Mouse (Mus musculus): ENCODE data around the gene Gatad2a. TPM values are rescaled to one million over a fixed set of nuclear protein-coding genes. Genes with fewer than 3 reads are reported as not detected.

Gatad2a gene
- 79.8 and 115 TPM in 2 replicates for polyA plus RNA-seq (2012)

DNA sequence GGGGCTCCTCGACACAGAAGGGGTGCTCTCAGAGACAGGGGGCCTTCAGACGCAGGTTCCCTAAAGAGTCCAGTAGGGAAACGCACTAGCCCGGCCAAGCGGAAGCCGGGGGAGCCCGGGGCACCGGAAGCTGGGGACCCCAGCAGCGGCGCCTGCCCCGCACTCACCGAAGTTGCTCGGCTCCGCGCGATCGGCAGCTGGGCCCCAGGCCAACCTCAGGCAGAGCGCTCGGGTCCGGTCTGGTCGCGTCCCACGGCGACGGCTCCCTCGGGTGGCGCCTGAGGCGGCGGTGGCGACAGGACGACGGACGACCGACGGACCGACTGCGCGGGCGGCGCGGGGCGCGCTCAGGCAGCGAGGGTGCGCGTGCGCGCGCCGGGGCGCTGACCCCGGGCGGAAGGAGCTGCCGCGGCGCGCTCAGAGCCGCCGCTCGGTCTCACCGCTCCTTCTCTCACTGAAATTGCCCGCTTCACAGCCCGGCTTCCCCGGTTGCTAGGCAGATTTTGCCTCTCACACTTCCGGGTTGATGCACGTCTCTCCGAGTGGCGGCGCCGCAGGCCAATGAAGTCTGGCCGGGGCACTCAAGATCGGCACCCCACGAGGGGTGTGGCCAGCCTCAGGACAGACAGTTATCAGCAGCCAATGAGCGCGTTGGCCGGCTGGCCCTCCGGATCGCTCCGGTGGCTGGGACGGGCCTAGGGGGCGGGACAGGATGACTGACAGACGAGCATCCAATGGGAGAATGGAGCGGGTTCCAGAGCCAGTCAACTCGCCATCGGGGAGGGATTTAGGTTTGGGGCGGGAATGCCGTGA, at the start of gene Gatad2a:
Gatad2a (minus strand) TSS at position 609 of the 813 bp plus-strand sequence.
- no peak for TF ChIP-seq GATA1 (IDR thresholded peaks at IDR 0.05; ENCODE audit: low read length)

DNA sequence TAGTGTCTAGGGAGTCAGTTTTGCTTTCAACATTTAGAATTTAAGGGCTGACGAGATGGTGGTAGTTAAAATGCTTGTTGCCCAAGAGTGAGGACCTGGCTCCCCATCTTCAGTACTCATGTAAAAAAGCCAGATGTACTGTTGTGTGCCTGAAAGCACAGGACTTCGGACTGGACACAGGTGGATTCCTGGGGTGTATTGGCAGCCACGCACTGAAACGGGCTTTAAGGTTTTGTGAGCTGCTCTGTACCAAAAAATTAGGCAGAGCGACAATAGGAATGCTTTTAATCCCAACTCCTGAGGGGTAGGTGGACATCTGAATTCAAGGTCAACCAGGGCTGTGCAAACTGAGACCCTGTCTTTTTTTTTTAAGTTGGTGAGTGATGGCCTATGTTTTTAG, 47.8 kb upstream of the Gatad2a start:
- TF ChIP-seq GATA1 (IDR thresholded peaks at IDR 0.05; ENCODE audit: low read length), result no peak

DNA sequence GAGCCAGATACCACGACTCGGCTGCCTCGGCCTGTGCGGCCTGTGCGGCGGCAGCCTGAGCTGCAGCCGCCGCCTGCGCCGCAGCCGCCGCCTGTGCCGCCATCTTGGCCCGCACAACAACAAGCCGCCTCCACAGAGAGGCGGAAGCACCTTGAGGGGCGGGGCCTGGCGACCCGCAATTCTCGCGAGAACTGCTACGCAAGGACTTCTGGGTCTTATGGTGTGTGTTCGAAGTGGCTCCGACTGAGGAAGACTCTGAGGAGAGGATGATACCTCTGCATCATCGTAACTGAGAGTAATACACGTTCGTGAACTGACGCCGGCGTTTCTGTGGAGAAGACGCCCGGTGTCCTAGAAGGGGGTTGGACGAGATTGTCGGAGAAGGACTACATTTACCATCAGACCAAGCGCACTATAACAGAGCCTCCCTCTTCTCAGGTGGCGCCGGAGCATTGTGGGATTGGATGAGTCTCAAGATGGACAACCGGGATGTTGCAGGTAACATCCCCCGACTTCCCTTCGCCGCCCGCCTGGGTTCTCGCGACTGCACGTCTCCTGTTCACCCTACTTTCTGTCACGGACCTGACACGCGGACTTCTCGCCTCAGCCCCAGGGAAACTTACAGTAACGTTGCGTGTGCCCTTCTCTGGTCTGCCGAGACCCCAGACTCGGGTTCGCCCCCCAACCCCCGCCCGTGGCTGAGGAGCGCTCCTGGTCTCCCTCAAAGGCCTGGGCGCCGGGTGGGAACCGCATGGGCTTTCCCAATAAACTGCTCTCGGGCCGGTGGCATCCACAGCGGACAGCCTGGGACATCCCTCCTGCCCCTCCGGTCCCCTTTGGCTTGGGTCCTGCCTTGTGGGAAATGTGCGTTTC, 46.6 kb upstream of the Gatad2a start, which contains the start of the genes Mau2 and Sugp1:
Mau2 (minus strand) TSS at position 152 of the 873 bp plus-strand sequence.
Sugp1 (plus strand) TSS at position 231 of the 873 bp plus-strand sequence.
- no peak for TF ChIP-seq GATA1 (IDR thresholded peaks at IDR 0.05; ENCODE audit: low read length)

DNA sequence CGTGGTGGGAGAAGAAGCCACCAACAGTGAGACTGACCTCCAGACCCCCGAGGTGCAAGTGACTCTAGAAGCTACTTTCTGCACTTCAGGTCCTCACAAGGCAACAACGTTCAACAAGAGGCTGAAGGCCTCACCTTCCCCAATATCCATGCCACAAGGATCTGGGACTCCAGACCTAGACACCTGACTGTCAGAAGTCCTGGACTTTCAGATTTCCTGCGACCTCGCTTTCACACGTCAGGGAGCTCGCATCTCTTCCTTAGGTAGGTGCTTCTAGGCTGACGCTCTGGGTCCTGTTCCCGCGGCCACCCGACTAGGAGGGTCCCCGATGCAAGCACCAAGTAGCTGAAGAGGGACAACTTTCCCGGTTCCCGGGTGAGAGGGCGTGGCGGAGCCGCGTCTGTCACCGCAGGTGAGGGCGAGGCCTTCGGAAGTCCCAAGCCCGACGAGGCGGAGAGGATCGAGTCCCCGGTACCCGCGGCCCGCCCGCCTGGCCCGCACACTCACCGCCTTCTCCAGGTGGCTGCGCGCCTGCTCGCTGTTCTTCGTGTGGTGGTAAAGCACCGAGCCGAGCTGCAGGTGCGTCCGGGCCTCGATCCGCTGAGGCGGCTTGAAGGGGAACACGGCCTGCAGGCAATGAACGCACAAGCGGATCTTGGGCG, 45.8 kb upstream of the Gatad2a start:
- TF ChIP-seq GATA1 (IDR thresholded peaks at IDR 0.05; ENCODE audit: low read length), result no peak

DNA sequence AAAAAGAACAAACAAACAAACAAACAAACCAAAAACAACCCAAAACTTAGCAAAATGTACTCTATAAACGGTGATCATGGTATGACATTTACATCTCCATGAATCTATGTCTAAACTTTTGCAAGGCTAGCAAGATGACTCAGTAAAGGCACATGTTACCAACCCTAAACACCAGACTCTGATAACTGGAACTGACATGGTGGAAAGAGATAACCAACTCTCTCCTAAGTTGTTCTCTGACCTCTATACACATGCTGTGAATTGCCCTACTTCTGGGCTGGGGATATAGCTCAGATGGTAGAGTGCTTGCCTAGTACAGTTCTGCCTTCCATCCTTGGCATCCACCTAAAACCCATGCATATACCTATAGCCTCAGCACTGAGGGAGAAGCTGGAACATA, 41.8 kb upstream of the Gatad2a start:
- no peak for TF ChIP-seq GATA1 (IDR thresholded peaks at IDR 0.05; ENCODE audit: low read length)

DNA sequence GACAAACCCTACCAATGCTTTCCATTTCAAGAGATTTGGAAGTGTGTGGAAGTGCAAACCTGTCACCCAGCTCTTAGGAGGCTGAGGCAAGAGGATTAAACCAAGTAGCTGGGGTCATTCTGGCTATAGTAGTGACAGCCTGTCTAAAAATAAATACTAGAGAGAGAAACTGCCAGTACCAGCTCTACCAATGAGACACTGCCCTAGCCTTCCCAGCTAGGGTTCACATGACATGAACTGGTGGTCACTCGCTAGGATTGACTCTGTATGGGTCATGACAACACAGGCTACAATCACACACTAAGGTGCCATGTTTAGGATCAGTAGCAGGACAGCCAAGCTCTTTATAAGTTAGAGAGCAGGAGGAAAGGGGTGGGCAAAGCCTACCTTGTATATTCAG, 34.1 kb upstream of the Gatad2a start:
- TF ChIP-seq GATA1 (IDR thresholded peaks at IDR 0.05; ENCODE audit: low read length), result no peak

DNA sequence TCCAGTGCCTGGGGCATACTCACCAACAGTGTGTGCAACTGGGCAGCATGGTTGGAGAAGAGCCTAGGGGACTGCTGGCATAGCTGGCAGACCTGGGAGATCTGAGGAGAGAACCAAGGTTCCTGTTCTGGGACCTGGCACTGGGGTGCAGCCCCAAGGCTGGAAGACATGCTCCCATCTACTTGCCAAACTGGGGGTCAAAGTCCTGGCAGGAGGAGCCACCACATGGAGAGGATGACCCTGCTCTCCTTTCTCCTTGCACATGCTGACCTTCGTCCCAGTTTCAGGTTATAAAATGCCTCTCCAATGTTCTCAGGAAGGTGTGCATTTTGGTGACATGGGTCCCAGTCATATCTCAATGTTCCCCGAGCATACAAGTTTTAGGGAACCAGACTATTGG, 30.0 kb upstream of the Gatad2a start:
- no peak for TF ChIP-seq GATA1 (IDR thresholded peaks at IDR 0.05; ENCODE audit: low read length)

DNA sequence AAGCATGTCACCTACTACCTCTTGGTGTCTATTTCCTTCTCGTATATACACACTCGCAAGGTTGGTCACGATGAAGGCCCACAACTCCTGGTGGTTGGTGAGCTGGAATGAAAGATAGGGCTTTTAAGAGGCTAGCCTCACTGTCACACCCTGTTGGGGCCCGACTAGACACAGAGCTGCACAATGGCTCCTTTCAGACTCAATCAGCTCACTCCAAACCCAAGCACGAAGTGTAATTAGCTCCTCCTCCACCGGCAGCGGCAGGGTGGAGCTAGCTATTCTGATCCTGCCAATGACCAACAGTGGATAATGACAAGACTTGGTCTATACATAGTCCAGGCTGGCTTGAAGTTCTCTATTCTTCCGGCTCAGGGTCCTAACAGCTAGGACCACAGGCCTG, 27.4 kb upstream of the Gatad2a start:
- TF ChIP-seq GATA1 (IDR thresholded peaks at IDR 0.05; ENCODE audit: low read length), result no peak

DNA sequence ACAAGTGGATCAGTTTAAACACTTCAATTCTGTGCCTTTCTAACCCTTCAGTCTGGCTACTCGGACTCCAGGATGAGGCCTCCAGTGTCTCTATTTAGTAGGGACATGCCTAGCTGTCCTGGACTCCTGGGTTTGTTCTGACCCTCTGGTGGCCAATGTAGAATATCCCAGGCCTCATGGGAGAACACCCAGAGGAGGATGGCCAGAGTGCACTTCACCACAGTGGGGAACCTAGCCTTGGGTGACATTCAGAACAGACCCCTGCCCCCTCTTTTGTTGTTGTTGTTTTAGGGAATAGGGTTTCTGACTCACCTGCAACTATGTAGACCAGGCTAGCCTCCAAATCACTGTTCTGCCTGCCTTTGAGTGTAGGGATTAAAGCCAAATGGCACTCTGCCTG, 18.8 kb upstream of the Gatad2a start:
- no peak for TF ChIP-seq GATA1 (IDR thresholded peaks at IDR 0.05; ENCODE audit: low read length)

DNA sequence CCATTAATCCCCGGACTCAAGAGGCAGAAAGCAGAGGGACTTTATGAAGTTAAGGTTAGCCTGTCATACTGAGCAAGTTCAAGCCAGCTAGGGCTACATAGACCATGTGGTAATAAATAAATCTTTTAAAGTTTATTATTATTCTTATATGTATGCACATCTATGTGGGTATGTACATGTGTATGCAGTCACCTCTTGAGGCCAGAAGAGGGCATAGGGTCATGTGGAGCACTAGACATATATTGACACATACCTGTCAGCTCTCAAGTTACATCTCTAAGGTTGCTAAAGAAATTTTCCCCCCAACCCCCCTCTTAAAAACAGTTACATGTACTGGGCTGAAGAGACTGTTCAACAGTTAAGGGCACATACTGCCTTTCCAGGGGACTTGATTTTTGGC, 16.6 kb upstream of the Gatad2a start:
- TF ChIP-seq GATA1 (IDR thresholded peaks at IDR 0.05; ENCODE audit: low read length), result no peak

DNA sequence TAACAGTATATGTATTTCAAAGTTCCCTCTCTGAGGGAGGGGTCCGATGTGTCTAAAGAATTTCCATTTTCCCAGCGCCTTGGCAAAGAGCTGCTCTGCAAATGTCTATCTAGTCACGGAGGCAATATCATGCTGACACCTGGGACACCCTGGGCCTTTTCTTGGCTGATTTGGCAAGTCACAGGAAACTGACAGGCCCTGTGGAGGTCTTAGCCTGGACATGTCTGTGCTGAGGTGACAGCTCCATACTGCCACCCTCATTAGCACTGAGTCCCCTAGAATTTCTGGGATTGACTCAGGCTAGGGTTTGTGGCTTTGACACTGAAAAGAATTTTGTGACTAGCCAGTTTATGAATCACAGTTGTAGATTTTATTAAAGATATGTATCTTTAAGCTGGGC, 16.2 kb upstream of the Gatad2a start:
- no peak for TF ChIP-seq GATA1 (IDR thresholded peaks at IDR 0.05; ENCODE audit: low read length)

DNA sequence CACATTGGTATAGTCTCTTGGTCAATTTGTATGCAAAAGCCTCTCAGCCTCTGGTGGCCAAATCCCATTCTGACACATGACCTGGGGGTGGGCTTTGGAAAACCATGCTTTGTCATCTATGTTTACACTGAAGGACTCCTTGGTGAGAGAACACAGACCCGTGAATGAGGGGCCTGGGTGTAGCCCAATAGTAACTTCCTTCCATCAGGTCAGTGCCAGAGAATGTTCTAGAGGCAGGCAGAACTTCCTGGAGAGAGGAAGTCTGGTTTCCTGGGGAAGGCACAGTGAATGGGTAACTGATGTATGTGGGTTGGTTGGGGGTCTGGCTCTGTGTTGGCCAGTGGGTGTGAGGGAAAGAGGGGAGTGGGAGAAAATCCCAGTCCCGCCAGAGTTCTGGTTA, 9.0 kb upstream of the Gatad2a start:
- no peak for TF ChIP-seq GATA1 (IDR thresholded peaks at IDR 0.05; ENCODE audit: low read length)

DNA sequence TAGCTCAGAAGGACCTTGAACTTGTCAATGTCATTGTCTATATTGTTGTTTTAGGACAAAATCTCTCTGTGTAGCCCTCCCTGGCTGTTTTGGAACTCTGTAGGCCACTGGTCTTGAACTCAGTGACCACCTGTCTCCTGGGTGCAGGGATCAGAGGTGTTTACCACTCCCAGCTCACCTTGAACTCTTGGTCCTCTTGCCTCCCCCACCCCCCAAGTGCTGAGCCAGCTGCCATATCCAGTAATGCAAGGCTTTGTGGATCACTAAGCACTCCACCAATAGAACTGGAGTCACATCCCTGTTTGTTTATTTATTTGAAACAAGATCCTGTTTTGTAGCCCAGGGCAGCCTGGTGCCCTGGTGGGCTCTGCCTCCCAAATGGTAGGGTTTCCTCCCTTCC, 8.2 kb upstream of the Gatad2a start:
- no peak for TF ChIP-seq GATA1 (IDR thresholded peaks at IDR 0.05; ENCODE audit: low read length)

DNA sequence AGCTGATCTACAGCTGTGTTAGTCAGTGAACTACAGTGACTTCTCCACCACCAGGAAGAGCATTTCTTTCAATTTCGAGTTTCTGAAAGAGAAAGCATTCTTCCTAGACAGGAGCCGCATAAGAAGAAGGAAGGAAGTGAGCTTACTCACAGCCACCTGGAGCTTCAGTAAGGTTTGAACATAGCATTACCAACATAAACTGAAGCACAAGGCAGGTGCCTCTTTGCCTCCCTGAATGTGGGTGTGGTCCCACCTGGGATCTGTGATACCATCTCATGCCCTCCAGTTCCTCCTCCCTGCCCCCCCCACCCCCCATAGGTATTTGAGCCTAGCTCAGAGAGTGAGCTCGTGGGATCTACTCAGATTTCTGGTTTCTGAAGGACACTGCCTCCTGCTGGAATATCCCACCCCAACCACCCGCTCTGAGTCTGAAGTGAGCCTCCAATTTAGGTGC, 7.0 kb upstream of the Gatad2a start:
- TF ChIP-seq GATA1 (IDR thresholded peaks at IDR 0.05; ENCODE audit: low read length), result no peak

DNA sequence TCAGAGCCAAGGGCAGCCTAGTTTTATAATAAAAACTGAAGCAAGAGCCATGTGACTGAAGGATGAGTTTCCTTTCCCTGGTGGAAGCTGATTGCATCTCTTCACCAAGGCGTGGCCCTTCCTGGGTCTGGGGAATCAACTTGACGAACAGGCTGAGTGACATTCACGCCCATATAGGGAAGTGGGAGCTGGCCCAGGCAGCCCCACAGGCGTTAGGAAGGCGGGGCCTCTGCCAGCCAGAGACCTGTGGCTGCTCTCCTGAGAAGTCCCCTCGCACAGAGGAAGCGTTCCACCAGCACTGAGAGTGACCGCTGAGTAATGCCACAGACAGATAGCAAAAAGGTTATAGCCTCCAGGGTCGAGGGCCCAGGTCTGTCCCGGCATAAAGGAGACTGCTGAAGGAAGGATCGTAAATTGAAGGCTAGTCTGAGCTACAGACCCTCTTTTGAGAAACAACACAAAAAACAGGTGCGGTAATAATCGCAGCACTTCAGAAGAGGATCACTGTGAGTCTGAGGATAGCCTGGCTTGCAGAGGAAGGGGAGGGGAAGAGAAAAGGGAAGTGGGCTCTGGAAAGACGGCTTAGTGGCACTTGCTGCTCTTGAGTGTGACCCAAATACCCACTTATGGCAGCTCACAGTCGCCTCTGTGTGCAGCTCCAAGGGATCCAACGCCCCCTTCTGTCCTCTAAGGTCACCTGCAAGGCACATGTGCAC, 5.2 kb upstream of the Gatad2a start:
- no peak for TF ChIP-seq GATA1 (IDR thresholded peaks at IDR 0.05; ENCODE audit: low read length)

All from G1E-ER4 (cell line).